Mouse (Mus musculus): ENCODE results near the gene Cpne2. TPM values are rescaled to one million over a fixed set of nuclear protein-coding genes. Genes with fewer than 3 reads are reported as not detected.

Cpne2 gene
- total RNA-seq, 4 experiments from 2014 or later: 45.0 to 47.3 (median 46.7) TPM

- DNase-seq (ENCODE audit: low spot score in 2 of 2): no peak
Measured at GRCm38 (mm10) chr8:94535631-94536030, 2.8 kb downstream of the Cpne2 start.

GRCm38 (mm10) chr8:94537456-94537855 is 4.7 kb downstream of the Cpne2 start:
- no peak for DNase-seq (ENCODE audit: low spot score in 2 of 2)

- DNase-seq (ENCODE audit: low spot score in 2 of 2): no peak
Measured at GRCm38 (mm10) chr8:94540025-94540424, 7.2 kb downstream of the Cpne2 start.

GRCm38 (mm10) chr8:94540889-94541795 is 8.4 kb downstream of the Cpne2 start:
- no peak for DNase-seq (ENCODE audit: low spot score in 2 of 2)

GRCm38 (mm10) chr8:94543981-94544380 is 11.2 kb downstream of the Cpne2 start:
- no peak for DNase-seq (ENCODE audit: low spot score in 2 of 2)

GRCm38 (mm10) chr8:94549041-94549440 is 16.3 kb downstream of the Cpne2 start:
- no peak for DNase-seq (ENCODE audit: low spot score in 2 of 2)

- DNase-seq (ENCODE audit: low spot score in 2 of 2): no peak
Measured at GRCm38 (mm10) chr8:94549482-94549881, 16.7 kb downstream of the Cpne2 start.

- no peak for DNase-seq (ENCODE audit: low spot score in 2 of 2)
Measured at GRCm38 (mm10) chr8:94549998-94550397, 17.2 kb downstream of the Cpne2 start.

- DNase-seq (ENCODE audit: low spot score in 2 of 2): peak; percentile 71 to 85
Measured at GRCm38 (mm10) chr8:94551471-94552422, 19.0 kb downstream of the Cpne2 start.

- no peak for DNase-seq (ENCODE audit: low spot score in 2 of 2)
Measured at GRCm38 (mm10) chr8:94552696-94553095, 19.9 kb downstream of the Cpne2 start.

GRCm38 (mm10) chr8:94557281-94557680 is 24.5 kb downstream of the Cpne2 start:
- no peak for DNase-seq (ENCODE audit: low spot score in 2 of 2)

- DNase-seq (ENCODE audit: low spot score in 2 of 2): peak; percentile 34 to 46
Measured at GRCm38 (mm10) chr8:94561256-94561655, 28.5 kb downstream of the Cpne2 start.

GRCm38 (mm10) chr8:94564421-94564820 is 31.6 kb downstream of the Cpne2 start:
- DNase-seq (ENCODE audit: low spot score in 2 of 2): no peak

GRCm38 (mm10) chr8:94566033-94566432 is 33.2 kb downstream of the Cpne2 start:
- no peak for DNase-seq (ENCODE audit: low spot score in 2 of 2)

- no peak for DNase-seq (ENCODE audit: low spot score in 2 of 2)
Measured at GRCm38 (mm10) chr8:94566446-94567158, 33.8 kb downstream of the Cpne2 start.

GRCm38 (mm10) chr8:94567159-94567849 is 34.5 kb downstream of the Cpne2 start:
- no peak for DNase-seq (ENCODE audit: low spot score in 2 of 2)

GRCm38 (mm10) chr8:94568098-94568497 is 35.3 kb downstream of the Cpne2 start:
- no peak for DNase-seq (ENCODE audit: low spot score in 2 of 2)

- no peak for DNase-seq (ENCODE audit: low spot score in 2 of 2)
Measured at GRCm38 (mm10) chr8:94569419-94569818, 36.6 kb downstream of the Cpne2 start.

GRCm38 (mm10) chr8:94571896-94572295 is 39.1 kb downstream of the Cpne2 start:
- DNase-seq (ENCODE audit: low spot score in 2 of 2): no peak

- peak; percentile 82 to 88 for DNase-seq (ENCODE audit: low spot score in 2 of 2)
Measured at GRCm38 (mm10) chr8:94574159-94574907, 41.5 kb downstream of the Cpne2 start.
